ENCODE assay signal across 8 mouse cellular contexts in the genomic region with DNA sequence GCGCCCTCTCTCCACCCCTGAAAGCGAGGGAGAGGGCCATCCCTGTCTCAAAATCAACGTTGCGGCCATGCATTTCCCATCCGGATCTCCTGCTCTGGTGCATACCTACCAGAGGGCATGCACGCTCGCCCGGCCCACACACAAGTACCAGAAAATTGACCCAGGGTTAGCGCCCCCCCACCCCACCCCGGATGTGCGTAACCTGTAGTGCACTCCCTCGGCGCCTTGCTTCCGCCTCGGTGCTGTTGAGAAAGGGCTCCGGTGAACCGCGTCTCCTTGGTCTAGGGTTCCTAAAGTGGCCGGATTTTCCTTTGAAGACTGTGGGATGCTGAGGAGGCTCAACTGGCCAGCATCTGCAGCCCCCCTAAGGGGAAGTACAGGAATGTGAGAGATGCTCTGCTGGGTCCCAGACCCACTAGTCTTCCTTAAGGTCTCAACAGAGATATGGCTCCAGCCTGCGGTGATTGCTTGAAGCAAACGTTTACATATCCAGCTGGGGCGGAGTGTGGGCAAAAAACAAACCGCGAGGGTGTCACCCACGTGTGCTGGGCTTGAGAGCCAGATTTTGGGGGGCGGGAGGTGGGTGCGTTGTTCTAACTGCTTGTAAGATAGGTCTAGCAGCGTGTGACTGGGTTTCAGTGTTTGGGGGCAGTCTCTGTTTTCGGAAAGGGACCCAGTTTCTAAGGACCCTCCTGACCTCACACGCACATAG. TPM values are rescaled to one million over a fixed set of nuclear protein-coding genes. Genes with fewer than 3 reads are reported as not detected.
DNase-seq lines count a peak whose midpoint lies in the region; ATAC-seq lines count a peak whose summit lies in the region.

Hemk1 (minus strand) TSS at position 179 of the 712 bp plus-strand sequence.

- 3% methylated on average over 30 of the region's 30 CpGs for WGBS in hindbrain, embryonic 13.5 days

- H3K36me3 ChIP-seq in hindbrain, embryonic 13.5 days: peaks cover 6% of the 10 kb centered on the region; the same call in 1 of the 2 replicates

- peaks cover 47% of the 10 kb centered on the region for H3K4me1 ChIP-seq in hindbrain, embryonic 13.5 days (replicated peaks)

- no peaks in the 10 kb centered on the region for H3K9me3 ChIP-seq in hindbrain, embryonic 13.5 days

- H3K4me3 ChIP-seq in hindbrain, embryonic 13.5 days: peak within 1 kb of the TSS; percentile 56

- H3K27me3 ChIP-seq in hindbrain, embryonic 13.5 days: peaks cover 11% of the 10 kb centered on the region; the same call in 1 of the 2 replicates

- peak; percentile 70 for DNase-seq in T-cell, adult 2 months (ENCODE audit: low spot score)
- peak; percentile 86 to 88 for DNase-seq in cerebellum, postnatal 10 days
- DNase-seq in frontal cortex, postnatal 25 days (ENCODE audit: low spot score in 2 of 2): peak; percentile 58 to 75
- DNase-seq in layer of hippocampus, postnatal 25 days (ENCODE audit: extremely low spot score in 1 of 2, low spot score in 1 of 2): peak; percentile 68 to 76
- DNase-seq in lung, postnatal 25 days (ENCODE audit: low spot score): peak; percentile 77
- peak; percentile 75 for DNase-seq in retina, adult 2 months (ENCODE audit: low read depth, low spot score)
- peak; percentile 79 for DNase-seq in thymus, postnatal 25 days

- H3K27ac ChIP-seq in hindbrain, embryonic 13.5 days: peak within 1 kb of the TSS; percentile 63

- peak within 1 kb of the TSS; percentile 79 for H3K9ac ChIP-seq in hindbrain, embryonic 13.5 days

- peak; percentile 71 for ATAC-seq in hindbrain, embryonic 13.5 days (ENCODE audit: low FRiP score)

- peak within 1 kb of the TSS; percentile 74 for H3K4me2 ChIP-seq in hindbrain, embryonic 13.5 days

RNA-seq across cellular contexts. Expression of gene Hemk1, which starts in this region (rescaled TPM):
- polyA plus RNA-seq in hindbrain, embryonic 13.5 days (2015; fragmentation: Nextera tagmentation; extraction: Ambion mirVana): 17.0 and 17.4 TPM in 2 replicates
- total RNA-seq in layer of hippocampus, postnatal 25 days (2021): 10 to 100 TPM; 16.5 to 18.2 TPM

Comparison
In these comparisons a context has a peak if more than half of its experiments do, and no peak if none do; other contexts are left out.
1. Peak in every context shown above with its lines: DNase-seq, ATAC-seq, H3K4me3 ChIP-seq and H3K27ac ChIP-seq.